Mouse (Mus musculus) inflammation-experienced regulatory T-cells, adult 6 months (primary cell): ENCODE measurements around the gene Nmi. TPM values are rescaled to one million over a fixed set of nuclear protein-coding genes. Genes with fewer than 3 reads are reported as not detected.
"Not testable (repeated sequence)": the region's sequence is repeated elsewhere in the genome, so short reads cannot be mapped to it uniquely, and the experiment has no call there.

ENCODE experiments used
- ATAC-seq: one replicate; pipeline ENCODE4 v1.8.0; 2017
- polyA plus RNA-seq, 3 experiments: library from polyadenylated mRNA; unstranded; fragments of 100-300 nt; shearing (Covaris generic); gene quantifications; one replicate each; pipeline ENCODE4 v1.2.1; 2017

Nmi gene
- polyA plus RNA-seq, result 100 to 1,000 TPM; 168 to 202 (median 175) TPM

DNA sequence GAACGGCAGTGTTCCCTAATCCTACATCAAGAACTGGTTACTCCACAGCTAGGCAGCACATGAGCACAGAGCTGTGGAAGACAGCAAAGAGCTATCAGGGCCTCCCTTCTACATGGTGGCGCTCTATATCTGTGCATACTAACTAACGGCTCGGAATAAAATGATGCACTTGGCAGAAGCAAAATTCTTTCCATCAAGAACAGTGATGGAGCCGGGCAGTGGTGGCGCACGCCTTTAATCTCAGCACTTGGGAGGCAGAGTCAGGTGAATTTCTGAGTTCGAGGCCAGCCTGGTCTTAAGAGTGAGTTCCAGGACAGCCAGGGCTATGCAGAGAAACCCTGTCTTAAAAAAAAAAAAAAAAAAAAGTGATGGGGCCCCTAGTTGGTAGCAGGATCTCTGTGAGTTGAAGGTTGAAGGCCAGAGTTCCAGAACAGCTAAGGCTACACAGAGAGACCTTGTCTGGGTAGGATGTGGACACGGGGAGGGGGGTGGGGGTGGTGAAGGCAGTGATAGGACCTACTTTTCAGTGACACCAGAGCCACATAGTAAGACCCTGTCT lies at the start of gene Nmi:
Gene Nmi (minus strand): TSS at position 85 of the 559 bp plus-strand sequence.
- no peak for ATAC-seq

DNA sequence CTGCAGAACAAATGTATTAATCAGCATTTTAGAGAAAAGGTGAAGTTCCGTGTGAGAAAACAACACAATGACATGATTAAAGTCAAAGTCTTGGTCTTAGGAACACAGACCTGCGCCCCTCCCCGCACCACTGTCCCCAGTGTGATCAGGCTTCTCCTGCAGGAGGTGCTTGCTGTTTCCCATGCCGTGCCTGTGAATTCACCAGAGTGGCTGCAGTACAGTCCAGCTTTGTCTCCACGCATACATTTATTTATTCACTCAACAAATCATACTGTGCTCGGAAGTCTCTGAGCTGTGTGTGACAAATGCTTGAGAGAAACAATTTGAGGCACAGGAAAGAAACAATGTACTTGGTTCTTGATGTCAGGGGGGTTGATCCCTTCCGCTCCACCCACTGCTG lies 43.1 kb upstream of the Nmi start:
- no peak for ATAC-seq

DNA sequence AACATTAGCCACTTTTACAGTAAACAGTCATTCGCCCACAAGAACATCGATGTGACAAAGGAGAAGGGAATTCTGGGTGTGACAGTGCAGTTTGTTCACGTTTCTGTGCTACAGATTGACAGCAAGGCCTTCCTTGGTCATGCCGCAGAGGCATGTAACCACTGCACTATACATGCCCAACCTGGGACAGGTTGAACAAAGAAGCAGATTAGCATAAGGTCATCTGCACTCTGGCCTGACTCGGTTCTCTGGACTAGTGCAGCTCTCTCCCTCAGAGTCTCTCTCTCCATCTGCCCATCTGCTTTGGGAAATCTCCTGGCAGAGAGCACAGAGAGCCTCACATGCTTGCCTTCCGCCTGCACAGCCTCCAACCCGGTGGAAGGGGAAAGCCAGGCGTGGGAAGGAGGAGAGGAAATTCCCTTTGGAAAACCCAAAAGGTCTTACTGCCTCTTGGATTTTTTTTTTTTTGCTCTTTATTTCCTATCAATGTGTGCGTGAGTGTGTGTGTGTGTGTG lies 40.1 kb upstream of the Nmi start:
- no peak for ATAC-seq

DNA sequence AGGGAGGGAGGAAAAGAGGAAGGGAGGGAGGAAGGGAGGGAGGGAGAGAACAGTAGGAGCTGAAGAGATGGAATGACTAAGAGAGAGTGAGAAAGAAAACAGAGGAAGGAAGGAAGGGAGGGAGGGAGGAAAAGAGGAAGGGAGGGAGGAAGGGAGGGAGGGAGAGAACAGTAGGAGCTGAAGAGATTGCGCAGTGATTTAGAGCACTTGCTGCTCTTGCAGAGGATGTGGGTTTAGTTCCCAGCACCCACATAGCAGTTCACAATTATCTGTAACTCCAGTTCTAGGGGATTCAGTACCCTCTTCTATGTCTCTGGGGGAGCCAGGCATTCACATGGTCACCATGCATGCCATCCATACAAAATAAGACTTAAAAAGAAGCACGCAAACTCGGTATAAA lies 38.5 kb upstream of the Nmi start:
- ATAC-seq, result not testable (repeated sequence)

DNA sequence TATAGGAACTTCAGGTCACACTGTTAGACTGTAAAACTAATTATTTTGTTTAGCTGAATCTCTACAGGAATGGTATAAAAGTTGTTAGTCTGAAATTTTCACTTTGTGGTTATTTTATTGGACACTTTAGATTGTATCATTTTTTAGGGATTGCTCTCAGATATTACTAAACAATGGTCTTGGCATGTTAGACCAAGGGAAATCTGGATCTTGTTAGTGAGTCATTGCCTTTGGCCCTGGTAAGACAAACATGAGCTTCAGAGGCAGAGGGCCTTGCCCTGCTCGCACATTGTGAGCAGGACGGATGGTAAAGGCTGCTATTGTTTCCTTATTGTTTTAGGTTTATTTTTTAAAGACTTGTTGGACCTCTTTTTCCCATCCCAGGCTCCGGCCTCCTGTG lies 33.1 kb upstream of the Nmi start:
- no peak for ATAC-seq

DNA sequence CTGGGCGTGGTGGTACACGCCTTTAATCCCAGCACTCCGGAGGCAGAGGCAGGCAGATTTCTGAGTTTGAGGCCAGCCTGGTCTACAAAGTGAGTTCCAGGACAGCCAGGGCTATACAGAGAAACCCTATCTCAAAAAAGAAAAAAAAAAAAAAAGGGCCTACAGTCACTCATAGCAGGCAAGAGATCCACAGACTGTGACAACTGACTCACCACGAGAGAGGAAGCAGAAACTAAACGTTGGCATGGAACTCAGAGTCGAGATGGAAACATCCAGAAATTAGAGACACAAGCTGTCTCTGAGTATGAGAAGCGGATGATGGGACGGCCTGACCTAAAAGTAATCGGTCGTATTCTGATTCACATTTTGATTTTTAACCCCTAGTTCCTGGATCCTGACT lies 29.0 kb upstream of the Nmi start:
- not testable (repeated sequence) for ATAC-seq

DNA sequence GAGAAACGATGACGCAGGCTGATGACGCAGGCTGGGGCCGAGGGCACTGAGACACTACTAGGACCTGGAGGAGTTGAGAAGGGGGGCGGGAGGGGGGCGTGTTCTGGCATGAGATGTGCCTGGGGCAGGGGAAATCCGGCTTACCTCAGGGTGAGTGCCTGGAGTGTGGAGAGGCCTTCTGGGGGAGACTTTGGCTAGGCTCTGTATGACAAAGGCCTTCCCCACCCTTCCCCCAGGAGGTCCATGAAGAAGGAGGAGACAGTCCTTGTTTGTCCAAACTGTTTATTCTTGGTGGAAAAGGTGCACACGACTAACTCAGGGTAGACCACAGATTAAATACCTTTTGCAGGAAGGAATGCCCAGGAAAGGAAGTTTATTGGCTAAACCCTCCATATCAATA lies 28.2 kb upstream of the Nmi start:
- ATAC-seq, result no peak

DNA sequence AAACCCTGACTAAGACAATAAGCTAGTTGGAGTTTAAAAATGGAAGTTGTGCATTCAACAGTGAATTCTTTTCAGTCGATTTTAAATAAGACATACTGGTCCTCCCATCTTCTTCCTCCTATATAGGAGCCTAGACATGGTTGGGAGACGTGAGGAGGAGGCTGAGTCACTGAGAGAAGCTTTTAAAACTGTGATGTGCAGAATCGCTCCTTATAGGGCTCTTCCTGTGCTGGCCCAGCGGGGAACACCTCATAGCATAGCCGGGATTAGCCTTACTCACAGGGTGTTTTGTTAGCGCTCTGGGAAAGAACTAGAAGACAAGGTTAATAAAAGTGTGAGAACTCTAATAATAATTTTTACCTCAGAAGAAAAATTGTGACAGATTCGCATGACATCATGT lies 26.7 kb upstream of the Nmi start:
- ATAC-seq, result no peak

DNA sequence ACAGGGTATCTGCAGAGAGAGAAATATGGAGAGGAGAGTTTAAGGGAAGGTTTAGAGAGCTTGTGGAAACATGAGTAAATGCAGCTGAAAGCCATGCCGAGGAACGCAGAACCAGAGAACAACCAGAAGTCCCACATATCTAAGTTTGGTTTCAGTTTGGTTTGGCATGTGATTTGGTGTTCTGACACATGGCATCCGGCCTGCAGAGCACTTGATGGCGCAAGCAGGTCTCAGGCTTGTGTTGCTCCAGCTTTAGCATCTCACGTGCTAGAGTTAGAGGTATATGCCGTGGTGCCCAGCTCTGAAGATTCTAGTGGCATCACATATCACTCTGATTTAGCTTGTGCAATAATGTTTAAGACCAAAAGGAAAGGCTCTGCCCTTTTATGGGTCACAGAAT lies 18.2 kb upstream of the Nmi start:
- no peak for ATAC-seq

DNA sequence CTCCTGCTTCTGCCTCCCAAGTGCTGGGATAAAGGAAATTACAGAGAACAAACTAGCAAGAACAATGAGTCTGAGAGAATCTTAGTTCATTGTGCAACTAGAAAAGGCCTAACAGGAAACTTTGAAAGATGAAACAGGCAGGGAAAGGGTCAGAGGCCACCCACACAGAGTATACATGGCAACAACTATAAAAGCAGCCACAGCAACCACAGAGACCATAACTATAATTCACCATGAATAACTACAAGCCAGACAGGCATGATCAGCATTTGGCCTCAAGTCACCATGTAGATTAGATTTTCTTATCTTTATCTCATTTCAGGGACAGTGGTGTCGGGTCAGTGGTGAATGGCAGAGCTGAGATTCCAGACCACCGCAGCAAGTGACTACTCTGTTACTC lies 16.3 kb upstream of the Nmi start:
- ATAC-seq, result no peak

DNA sequence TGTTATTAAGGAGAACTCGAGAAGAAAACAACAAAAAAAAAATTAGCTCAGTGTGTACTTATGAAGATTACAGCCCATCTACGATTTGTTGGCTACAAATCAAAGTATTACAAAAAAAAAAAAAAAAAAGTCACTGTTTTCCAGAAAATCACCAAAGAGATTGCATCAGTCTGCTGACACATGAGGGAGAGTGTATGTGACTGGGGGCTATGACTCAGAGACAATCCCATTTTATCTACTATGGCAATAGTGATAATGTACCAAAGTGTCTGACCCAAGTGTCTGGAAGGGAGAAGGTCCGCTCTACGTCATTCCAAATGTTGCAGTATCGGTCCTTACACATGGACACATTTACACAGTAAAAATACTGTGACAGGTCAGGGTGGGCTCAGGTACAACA lies 13.4 kb upstream of the Nmi start:
- no peak for ATAC-seq

DNA sequence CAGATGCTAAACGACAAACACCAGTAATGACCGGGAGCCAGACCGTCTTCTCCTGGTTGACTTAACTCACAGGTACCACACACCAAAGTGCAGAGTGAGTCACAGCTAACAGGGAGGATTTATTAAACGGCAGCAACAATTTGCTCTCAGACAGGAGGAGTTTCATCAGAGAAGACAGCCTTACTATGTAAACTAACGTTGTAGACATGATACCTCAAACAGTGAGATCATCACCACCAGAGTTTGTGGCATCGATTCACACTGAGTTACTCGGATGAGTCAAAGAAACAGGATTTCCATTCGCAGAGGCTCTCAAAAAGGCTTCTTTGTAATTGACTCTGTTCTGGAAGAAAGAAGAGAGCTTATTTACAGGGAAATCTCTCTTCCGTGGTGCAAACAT lies 12.9 kb upstream of the Nmi start:
- ATAC-seq, result no peak

DNA sequence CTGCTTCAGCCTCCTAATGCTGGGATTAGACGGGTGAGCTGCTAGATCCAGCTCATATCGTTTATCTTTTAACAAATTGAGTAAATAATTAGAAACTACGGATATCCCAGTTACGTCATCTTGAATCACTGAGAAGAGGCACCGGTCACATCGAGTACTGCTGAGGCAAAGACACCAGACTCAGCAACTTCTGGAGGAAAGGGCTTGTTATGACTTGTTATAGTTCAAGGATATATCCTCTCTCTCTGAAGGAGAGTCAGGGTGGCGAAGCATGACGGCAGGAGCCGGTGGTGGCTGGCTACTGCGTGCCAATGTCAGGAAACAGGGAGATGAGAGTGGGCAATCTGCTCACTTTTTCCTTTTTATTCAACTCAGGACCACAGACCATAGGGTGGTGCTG lies 11.9 kb upstream of the Nmi start:
- ATAC-seq, result no peak

DNA sequence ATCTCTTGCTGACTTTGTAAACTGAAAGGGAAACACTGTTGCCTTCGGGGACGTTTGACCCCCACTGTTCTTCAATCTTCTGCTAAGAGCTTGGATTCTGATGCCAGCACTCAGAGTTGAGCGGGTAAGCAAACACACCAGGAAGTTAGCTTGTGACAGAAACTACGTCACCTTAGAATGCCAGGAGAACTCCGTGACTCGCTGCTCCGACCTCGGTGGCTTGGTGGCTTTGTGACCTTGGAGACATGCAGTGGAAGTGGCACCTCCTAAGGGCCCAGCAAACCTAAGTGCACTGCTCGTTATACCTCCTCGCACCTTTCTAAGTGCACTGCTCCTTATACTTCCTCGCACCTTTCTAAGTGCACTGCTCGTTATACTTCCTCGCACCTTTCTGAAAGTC lies 9.0 kb upstream of the Nmi start:
- ATAC-seq, result peak; percentile 65

DNA sequence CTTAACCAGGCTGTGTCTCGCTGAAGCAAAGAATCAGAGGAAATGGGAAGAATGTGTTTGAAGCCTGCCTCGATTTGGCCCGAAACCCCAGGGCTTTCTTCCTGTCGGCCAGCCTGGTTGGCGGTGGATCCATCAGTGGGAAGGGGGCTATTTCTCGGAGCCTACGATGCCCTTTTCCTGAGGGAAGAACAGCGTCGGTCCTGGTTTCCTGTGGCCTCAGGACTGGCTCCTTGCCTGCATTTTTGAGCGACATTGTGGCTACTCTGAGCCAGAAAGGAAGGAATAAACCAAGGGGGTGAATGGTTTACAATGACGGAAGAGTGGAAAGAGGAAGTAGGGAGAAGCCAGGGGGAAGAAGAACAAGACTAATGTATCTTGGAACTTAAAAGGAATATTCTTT lies 8.3 kb upstream of the Nmi start:
- no peak for ATAC-seq

DNA sequence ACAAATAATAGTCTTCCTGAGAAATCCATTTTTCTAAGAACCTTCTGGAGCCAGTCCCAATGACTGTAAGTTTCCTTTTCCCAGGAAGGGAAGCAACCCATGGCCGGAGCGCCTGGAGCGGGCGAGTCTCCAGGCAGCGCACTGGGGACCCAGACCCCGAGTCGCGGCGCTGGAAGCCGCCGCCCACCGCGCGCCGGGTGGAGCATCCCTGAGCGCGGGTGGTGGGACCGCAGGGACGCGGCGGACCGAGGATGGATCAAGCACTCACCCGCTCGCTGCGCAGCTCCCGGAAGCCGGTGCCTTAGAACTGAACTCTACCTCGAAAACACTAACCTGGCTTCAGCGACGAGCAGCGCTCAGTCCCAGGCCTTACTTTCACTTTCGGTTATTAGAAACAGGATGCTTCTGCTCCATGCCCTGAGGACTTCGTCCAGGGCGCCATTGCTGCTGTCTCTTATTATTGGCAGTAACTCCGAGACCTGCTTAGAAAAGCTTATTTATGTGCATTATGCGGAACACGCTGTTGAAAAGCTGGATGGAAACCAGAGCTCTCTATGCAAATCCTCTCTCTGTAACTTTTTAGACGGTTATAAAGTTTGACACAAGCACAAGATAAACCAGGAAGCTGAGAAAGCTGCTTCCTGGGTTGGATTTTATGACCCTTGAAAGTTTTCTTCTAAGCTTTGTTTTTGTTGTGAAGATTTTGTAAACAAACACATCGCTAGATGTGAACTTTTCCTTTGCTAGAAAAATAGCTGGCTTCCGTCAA lies 469 bp downstream of the Nmi start:
- ATAC-seq, result peak; percentile 95

DNA sequence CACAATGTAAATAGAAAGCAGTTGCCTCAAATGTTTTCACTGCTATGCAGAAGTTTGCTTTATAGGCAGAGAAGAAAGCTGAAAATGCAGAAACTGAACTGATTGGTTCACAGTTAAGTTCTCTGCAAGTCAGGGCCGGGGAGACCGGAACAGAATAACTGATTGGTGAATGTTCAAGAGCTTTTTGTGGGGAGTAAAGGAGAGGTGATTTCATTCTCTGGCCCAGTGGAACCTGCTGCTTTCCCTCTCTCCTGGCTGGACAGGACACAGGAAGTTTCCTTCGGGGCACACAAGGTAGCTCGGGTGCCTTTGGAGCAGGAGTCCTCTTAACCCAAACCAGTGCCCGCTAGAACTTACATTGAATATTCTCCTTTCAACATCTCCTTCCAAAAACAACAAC lies 1.2 kb downstream of the Nmi start:
- peak; percentile 63 for ATAC-seq

DNA sequence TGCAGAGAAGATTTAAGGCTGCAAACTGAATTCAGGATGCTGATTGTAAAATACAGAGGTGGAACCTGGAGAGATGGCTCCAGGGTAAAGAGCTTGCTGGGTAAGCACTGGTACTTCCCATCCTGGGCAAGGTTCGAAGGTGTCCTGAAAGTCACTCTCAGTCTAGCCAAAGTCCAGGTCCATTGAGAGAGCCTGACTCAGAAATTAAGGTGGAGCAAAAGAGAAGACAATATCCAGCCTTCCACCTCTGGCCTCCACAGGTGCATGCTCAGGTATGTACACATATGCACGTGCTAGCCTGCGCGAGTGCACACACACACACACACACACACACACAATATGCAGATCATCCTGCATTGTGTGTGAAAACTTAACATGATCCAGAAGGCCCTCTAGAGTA lies 2.4 kb downstream of the Nmi start:
- no peak for ATAC-seq

DNA sequence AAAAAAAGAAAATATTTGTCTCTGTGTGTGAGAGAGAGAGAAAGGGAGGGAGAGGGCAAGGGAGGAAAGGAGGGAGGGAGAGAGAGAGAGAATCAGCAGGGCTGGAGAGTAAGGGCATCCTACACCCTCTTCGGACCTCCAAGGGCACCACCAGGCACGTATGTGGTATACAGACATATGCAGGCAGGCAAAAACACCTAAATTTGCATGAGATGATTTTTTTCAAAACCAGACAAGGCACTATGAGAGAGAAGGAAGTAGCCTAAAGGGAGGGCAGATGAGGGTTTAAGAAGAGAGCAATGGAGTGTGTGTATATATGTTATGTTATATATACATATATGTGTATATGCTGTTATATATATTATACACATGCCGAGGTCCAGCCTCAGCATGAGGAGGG lies 6.0 kb downstream of the Nmi start:
- ATAC-seq, result no peak

DNA sequence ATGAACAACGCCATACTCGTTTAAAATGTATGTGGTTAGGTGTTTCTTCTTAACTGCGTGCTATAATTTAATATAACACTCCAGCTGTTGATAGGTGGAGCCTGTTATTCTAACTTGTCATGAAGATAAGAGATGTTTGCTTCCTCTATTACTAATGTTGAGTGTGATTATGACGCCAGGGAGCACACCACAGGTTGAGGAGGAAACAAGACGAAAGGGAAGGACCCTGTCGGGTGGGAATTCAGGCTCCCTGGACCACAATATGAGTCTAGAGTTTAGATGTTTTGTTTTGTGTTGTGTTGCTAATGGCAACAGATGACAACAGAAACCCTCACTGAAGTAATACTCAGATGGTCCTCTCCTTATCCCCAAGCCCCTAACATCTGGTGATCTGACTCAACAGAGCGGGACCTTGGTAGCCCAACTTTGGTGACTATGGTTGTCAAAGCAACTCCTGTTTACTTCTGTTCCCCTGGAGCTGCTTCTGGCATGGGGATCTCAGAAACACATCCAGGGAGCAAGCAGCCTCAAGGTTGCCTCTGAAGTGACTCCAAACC lies 19.6 kb downstream of the Nmi start:
- no peak for ATAC-seq

DNA sequence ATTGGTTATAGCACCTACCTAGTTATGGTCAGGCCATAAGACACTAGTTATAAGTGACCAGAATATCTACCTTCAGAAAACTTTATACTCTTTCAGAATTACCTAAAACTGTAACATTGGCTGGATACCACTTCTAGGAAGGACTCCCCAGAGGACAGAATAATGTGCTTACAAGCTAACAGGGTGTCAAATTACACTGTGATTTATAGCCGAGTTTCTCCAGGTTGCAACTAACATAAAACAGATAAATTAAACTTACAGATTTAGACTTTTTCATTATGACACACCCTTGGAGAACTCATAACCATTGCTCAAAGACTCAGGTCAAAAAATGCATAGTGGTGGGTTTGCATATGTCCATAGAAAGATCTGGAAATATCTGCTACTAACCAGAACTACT lies 22.4 kb downstream of the Nmi start:
- no peak for ATAC-seq

DNA sequence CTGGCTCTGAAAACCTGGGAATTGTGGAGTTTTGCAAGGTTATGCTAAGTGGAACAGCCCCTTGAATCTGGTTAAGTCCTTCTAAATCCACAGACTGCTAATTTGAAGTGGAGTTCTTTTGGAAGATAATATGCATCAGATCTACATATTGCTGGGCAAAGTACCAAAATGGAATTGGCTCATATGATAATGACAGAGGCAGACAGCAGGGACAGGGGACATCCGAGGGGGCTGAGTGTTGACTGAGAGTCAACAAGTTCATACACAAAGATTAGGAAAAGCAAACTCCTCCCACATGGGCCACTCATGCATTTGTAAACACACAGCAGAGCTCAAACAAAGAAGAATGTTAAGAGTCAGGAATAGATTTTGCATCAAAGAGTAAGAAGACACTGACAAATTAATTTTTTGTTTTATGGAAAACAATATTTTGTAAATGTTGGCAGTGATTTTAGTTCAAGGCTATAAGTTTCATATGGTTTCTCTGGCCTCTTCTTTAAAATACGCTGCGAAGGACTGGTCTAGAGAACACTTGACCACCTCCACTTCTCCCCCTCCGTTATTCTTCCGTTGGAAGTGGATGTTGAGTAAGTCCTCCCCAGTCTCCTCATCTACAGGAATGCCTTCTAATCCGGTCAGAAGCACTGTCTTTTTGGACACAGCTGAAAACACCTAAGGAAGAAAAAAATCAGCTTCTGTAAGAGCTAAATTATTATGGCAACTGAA lies 25.0 kb downstream of the Nmi start:
- ATAC-seq, result peak; percentile 19

DNA sequence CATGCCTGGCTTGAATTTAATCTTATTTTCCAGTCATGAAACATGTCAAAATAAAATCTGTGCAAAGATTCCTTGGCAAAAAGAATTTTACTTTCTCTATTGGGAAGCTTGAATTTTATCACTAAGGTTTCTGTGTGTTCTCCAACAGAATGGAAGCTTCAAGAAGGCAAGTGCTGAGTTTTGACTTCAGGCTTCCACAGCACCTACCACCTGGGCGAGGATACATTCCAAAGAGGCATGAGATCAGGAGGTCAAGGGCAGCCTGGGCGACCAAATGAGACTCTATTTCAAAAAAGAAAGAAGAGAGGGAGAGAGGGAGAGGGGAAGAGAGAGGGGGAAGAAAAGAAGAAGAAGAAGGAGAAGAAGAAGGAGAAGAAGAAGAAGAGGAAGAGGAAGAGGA lies 27.5 kb downstream of the Nmi start:
- ATAC-seq, result peak; percentile 63

DNA sequence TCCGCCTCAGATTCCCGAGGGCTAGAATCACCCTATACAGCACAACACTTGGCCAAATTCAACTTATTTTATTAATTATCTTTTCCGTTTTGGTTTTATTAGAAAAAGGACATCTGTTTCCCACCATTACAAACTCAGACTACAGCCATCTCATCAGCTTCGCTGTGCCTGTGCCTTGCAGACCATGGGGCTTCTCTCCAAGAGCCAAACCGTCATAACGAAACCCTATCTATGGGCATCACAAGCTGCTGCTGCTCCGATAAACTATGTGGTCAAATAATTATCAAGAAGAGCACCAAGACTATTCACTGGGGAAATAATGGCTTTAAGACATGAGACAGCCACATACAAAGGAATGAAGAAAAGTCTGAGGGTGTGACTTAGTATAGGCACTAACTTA lies 31.5 kb downstream of the Nmi start:
- ATAC-seq, result no peak
